Mouse (Mus musculus) T-helper 17 cell (primary cell): ENCODE results near the gene Pafah2.

Experiments used
- in situ Hi-C, 2 experiments: fragments of 300-600 bp; cut with MboI, MseI; formaldehyde crosslinking; loops; 1 replicate in 1 of 2; 2 replicates in 1 of 2; pipeline ENCODE4 v1.15.1; 2025; ENCODE audit warnings: high pct_unique_total_duplicates in 2 of 2

The Pafah2 gene

DNA sequence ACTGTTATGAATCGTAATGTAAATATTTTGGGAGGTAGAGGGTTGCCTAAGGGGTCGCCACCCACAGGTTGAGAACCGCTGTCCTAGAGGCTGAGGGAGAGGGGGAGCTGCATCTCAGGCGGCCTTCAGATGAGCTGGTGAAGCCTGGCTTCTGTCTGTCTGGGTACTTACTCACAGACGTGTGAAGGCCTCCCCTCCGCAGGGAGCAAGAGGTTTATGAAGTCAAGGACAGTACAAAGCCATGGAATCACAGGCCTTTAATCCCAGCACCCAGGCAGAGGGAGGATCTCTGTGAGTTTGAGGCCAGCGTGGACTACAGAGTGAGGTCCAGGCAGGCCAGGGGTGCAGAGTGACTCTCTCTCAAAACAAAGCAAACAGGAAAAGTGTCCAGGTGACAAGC, 21.0 kb downstream of the Pafah2 start:
- in situ Hi-C loops = no loop called here

DNA sequence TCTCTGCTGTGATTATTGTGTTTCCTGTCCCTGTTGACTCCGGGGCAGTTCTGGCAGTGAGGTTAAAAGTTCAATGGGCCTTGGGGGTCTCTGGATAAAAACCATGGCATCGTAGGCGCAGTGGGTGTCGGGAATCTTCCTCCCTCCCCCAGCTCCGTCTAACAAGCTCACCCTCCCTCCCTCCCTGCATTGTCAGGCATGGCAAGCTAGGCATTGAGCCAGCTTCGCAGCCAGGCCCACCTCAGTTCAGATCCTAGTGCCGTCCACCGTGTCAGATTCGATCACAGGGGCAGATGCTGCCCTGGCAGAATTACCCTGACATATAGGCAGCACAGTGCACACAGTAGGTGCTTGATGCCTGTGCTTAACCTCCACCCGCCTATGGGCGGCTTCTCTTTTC, 25.9 kb downstream of the Pafah2 start:
- in situ Hi-C loops = loop anchor here in 1 of 2 experiments (10.0 kb wide), 1 partner anchor 453 kb away; no protein-coding TSS in a partner anchor

DNA sequence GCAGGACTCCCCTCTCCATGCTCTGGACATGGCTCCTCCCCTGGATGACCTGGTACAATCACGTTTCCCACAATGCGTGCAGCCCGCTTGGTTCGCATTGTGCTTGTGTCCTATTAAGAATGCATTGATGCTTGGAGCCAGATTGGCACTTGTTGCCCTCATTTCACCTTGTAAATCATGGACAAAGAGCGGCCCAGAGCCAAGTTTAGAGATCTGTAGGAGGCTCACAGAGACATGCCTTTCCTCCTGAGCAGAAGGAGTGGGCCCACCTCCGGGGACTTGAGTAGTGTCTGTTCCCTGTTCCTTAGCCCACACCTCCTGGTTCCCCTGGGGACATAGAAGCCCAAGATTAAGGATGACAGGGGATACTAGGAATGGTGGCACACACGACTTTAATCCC, 27.8 kb downstream of the Pafah2 start:
- in situ Hi-C loops = loop anchor here in 1 of 2 experiments (10.0 kb wide), 1 partner anchor 451 kb away; no protein-coding TSS in a partner anchor

- in situ Hi-C loops = loop anchor here in 1 of 2 experiments (10.0 kb wide), 1 partner anchor 450 kb away; no protein-coding TSS in a partner anchor
Observed at GRCm38 (mm10) chr4:134425088-134425487, 29.0 kb downstream of the Pafah2 start.

DNA sequence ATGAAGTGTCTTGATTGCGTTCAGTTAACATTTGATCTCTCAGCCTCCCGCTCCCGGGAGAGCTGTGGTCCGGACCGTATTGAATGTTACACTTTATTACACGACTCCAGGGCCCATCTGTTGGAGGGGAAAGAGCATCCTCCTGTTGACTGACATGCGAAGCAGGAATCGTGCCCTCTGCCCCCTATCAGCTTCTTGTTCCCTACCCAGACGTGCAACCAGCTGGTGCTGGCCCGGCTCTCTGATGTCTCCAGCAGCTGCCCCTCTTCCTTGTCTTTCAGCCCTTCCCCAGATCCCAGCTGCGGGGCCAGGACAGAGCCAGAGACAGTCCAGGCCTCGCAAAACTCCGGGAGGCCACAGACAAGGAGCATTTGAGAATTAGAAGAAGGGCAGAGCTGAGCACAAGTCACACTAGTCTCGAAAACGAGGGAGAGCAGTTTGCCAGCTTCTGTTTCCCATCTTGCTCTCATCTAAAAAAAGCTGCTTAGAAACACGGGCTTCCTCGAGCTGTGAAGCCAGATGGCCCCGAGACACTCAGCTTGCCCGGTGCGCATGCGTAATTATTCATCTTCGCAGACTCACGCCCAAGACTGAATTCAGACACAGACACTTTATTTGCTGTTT, 34.4 kb downstream of the Pafah2 start:
- in situ Hi-C loops = no loop called here

DNA sequence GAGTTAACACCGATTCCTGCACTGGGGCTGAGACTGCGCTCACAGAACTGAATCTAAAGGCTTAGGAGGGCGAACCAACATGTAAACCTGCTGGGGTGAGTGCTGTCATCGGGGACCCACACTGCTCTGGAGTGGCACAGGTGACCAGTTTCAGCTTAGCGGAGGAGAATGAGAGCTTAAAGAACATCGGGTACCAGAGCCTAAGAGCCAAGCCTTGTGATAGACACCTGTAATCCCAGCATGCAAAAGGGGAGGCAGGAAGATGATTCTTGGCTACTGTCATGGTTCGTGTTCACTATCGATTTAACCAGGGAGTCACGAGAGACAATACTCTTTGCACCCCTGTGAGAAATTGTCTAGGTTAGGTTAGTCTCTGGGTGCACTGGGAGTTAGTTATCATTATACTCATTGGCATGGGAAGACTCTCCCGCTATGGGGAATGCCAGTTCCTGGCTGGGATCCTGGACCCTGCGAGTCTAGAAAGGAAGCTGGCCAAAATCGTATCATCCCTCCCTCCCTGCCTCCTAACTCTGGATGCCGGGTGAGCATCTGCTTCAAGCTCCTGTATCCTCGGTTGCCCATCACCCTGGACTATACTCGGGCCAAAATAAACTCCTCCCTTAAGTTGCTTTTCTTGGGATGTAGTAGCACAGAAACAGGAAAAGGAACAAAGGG, 36.7 kb downstream of the Pafah2 start:
- in situ Hi-C loops = no loop called here

GRCm38 (mm10) chr4:134436185-134436584, 40.1 kb downstream of the Pafah2 start:
- in situ Hi-C loops = no loop called here

GRCm38 (mm10) chr4:134436659-134437058, 40.5 kb downstream of the Pafah2 start:
- in situ Hi-C loops = no loop called here

DNA sequence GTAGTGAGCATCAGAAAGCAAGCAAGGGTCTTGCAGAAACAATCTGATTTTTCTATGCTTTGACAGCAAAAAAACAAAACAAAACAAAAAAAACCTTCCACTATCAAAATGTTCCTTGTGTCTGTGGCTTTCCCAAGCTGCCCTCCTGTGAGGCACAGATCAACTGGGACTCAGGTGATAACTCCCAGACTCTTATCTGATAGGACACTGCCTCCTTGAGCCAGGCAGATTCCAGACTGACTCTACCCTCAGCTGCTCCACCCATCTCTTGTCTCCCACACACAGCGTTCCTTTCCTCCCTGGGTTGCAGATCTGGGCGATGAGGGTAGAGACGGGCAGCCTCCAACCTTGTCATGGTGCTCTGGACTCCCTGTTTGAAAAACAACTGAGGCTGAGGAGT, 43.0 kb downstream of the Pafah2 start:
- in situ Hi-C loops = no loop called here

DNA sequence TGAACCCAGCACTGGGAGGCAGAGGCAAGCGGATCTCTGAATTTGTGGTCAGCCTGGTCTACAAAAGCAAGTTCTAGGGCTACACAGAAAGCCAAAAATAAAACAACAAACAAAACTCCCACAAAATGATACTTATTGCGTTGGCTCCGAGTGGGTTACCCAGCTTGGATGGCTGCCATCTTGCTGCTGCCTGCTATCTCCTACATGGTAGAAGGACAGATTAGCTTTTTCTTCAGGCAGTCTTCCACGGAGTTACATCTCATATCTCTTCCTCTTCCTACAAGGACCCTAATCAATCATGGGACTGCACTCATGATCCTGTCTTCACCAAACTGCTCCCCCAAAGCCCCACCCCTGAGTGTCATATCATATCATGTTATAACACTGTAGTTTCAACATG, 43.8 kb downstream of the Pafah2 start:
- in situ Hi-C loops = no loop called here

DNA sequence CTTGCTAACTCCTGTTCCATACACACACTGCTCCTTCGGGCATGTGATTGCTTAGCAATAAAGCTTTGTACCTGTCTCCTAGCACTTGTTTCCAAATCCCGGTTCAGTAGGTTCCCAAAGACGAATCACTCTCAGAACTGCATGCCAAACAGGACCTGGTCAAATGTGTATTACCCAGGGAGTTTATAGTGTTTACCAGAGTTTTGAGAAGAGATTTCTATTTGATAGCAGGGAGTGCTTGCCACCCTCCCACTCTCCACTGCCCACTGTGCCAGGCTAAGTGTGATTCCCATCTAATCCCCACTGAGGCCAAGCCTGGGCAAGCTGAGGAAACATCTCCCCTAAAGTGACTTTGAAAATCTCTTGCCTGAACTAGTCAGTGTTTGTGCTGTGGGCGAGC, 46.1 kb downstream of the Pafah2 start:
- in situ Hi-C loops = no loop called here

- in situ Hi-C loops = no loop called here
Observed at GRCm38 (mm10) chr4:134443589-134443988, 47.5 kb downstream of the Pafah2 start.

- in situ Hi-C loops = no loop called here
Observed at GRCm38 (mm10) chr4:134444949-134445348, 48.8 kb downstream of the Pafah2 start.

DNA sequence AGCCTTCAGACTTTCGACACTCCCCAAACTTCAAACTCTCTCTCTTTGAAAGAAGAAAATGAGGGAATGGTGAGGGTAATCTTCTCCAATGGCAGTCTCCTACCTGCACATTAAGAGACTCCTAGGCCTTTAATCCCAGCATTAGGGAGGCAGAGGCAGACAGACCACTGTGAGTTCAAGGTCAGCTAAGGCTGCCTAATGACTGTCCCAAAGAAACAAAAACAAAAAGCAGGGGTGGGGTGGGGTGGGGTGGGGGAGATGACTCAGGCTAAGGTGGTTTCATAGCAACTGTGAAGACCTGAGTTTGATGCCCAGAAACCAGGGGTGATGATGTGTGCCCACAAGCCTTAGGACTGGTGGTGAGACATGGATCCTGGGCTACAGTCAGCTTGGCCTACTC, 49.4 kb downstream of the Pafah2 start:
- in situ Hi-C loops = no loop called here

GRCm38 (mm10) chr4:134447966-134448365, 51.8 kb downstream of the Pafah2 start:
- in situ Hi-C loops = no loop called here

DNA sequence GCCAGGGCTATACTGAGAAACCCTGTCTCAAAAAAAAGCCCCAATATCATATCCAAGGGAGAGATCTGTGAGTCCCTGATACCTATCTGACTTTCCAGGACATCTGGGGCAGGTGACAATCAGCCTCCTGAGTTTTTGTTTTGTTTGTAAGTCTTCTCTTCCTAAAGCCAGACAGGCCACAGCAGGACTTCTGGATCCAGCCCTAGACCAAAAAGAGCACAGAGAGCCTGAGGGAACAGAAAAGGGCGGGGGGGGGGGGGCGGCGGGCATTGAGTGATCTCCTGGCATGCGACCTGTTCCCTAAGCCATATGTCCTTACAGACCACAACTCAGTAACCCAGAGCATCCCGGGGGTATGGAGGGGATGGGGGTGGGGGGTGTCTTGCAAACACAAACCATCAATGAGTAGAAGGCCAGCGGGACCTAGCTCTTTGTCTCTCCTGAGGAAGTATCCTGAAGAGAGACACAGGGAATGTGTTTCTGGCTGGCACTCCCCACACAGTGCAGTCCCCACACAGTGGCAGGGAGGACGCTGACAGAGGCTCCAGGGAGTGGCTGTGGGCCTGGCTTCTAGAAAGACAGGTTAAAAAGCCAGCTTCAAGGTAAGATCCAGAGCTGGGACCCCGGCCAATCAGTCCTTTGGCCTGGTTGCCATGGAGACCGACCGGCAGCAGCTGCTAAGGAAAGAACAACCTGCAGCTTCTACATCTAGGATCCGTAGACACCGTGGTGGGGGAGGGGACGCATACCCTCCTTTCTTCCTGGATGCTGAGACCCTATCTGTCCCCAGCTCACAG, 53.7 kb downstream of the Pafah2 start:
- in situ Hi-C loops = no loop called here

DNA sequence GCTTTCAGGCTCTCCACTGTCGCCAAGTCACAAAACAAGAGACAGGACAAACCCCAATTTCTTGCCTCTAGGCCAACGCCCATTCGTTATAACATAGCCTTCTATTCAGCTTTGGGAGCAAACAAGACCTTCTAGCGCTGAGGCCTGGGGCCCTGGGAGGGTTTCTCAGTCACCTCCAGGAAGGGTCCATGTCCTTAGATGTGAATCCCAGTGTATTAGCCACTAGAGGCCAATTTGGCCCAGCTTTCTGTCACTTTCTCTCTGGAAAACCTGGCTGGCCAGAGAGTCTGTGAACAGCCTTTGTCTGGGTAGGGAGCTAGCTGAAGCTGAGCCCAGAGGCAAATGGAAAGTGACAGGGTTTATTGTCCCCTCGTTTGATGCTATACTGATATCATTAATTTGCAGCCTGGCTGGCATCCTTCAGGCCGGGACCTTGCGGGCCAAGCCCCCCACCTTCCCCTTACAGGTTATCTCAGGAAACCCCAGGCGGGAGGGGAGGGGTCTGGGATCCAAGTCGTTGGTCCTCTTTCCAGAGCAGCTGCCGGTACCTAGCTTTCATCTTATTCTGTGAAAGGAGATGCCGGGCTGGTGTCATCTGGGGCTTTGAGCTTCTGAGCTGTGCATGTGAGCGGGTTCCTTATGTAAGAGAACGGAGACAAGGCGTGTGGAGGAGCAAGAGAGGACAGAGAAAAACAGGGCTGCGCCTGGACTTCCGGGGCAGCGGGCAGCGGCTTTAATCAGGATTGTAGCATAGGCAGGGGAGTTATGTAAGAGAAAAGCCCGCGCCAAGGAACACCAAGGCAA, 54.5 kb downstream of the Pafah2 start:
- in situ Hi-C loops = no loop called here

DNA sequence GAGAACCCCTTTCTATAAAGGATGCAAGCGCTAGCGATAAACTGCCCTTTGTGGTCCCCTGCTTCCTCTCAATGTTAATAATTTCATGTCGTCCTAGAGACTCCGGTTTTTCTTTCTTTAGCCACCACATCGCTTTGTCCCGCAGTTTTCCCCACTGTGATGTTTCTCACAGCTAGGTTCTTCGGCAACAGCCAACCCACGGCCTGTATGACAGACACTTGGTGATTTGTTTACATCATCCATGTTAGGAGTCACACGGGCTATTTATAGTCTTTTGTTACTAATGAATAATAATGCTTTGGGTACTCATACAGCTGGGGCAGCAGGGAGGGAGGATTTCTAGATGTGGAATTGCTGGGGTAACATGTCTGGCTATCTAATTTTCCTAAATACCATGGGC, 55.4 kb downstream of the Pafah2 start:
- in situ Hi-C loops = no loop called here

DNA sequence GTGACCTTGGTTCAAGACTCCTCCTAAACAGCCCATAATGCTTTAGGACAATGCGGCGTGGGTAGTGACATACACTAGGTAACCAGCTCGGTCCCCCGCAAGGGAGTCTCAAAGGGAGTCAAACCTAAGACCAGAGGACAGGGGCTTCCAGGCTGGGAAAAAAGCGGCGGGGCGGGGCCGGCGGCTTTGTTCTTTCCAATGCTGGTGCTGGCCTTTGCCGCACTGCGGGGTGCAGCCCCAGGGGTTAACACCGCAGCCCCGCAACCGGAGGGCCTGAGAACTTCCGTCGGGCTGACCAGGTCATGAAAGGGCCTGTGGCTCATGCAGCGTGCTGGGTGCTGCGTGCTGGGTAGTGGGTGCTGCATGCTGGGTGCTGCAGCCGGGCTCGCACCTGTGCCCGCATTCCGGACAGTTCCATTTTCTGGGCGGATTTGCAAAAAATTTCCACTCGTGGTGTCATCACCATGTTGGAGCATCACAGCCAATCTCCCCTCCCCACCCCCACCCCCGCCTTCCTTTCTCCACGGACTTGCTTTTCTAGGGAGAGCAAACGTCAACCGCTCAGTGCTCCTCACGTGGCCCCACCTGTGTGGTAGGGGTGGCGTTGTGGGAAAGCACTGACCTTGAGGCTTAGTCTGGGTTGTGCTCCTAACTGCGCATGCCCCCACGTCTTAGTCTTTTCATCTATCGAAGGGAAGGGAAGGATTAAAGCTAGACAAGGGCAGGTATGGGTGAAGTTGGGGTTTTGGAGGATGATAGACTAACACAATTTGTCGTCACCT, 57.7 kb downstream of the Pafah2 start:
- in situ Hi-C loops = no loop called here

DNA sequence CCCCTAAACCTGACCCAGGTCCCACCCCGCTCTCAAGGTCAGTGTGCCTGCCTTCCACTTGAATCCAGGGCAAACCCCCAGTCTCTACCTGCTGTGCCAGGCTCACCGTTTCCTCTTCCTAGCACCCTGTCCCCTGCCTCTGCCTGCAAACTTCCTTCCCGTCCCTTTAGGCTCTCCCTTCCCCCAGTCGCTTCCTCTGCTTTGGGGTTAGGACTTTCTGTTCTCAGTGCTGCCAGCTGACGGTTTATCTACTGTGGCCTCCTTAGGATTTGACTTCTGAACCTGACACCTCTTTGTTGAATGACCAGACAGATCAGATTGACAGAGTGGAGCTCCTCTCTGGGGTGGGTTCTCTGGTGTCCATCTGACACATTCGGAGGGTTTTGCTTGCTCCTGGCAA, 59.2 kb downstream of the Pafah2 start:
- in situ Hi-C loops = no loop called here
